Mouse (Mus musculus) small intestine, adult 2 months (tissue): ENCODE measurements around the gene Zfp668. TPM values are rescaled to one million over a fixed set of nuclear protein-coding genes. Genes with fewer than 3 reads are reported as not detected.

ENCODE experiments used
- H3K27ac ChIP-seq: fragments of 200-500 bp; 2 replicates; pipeline ENCODE4 v1.5.1; 2012; ENCODE audit warnings: low read depth, low read length, control low read depth, inconsistent platforms; ENCODE audit not compliant: insufficient read depth
- H3K27me3 ChIP-seq: fragments of 200-500 bp; 2 replicates; pipeline ENCODE4 v1.6.1; 2012; ENCODE audit warnings: mild to moderate bottlenecking, moderate library complexity, low read length, inconsistent platforms; ENCODE audit not compliant: control insufficient read depth, insufficient read depth
- H3K36me3 ChIP-seq: fragments of 200-500 bp; 2 replicates; pipeline ENCODE4 v1.6.1; 2012; ENCODE audit warnings: mild to moderate bottlenecking, low read length, control low read depth, inconsistent platforms; ENCODE audit not compliant: control insufficient read depth, insufficient read depth
- H3K4me1 ChIP-seq: fragments of 200-500 bp; 2 replicates; pipeline ENCODE4 v1.6.1; 2012; ENCODE audit warnings: low read length, inconsistent platforms, mixed read lengths; ENCODE audit not compliant: control insufficient read depth, insufficient read depth, insufficient read length
- H3K4me3 ChIP-seq: fragments of 200-500 bp; 2 replicates; pipeline ENCODE4 v1.5.1; 2012; ENCODE audit warnings: low read depth, mild to moderate bottlenecking, control low read depth, inconsistent platforms, low read length, moderate library complexity
- CTCF ChIP-seq: fragments of 200-500 bp; IDR thresholded peaks from 2 replicates; pipeline ENCODE4 v1.5.1; 2012; ENCODE audit warnings: low read depth, mild to moderate bottlenecking, control low read depth, inconsistent platforms, low read length, moderate library complexity, mixed read lengths; ENCODE audit not compliant: insufficient replicate concordance, insufficient read length; ENCODE audit errors: extremely low read depth
- POLR2A ChIP-seq: fragments of 200-500 bp; IDR thresholded peaks from 2 replicates; pipeline ENCODE4 v1.6.1; 2012; ENCODE audit warnings: low read depth, mild to moderate bottlenecking, control low read depth, inconsistent platforms, low read length, moderate library complexity
- WGBS: fragments of 180-500 bp; shearing (Covaris S2); methylation state at CpG from one replicate; pipeline ENCODE4 v1.1.7; 2018; 5-methylcytosine and 5-hydroxymethylcytosine counted together
- polyA plus RNA-seq: library from polyadenylated mRNA; depleted of rRNA; stranded (reverse); fragments of >200 nt; gene quantifications from 2 replicates; pipeline ENCODE4 v1.2.3, GENCODE M21; 2012

The Zfp668 gene
- polyA plus RNA-seq, 1 experiment, result 7.1 TPM

- H3K36me3 ChIP-seq, result peaks cover 66% of the 10 kb centered on the region
- no peak overlapping the region for H3K27ac ChIP-seq
- TF ChIP-seq POLR2A, result no peak
- no peak for TF ChIP-seq CTCF
- 78% methylated on average over 12 of the region's 12 CpGs for WGBS
- H3K4me3 ChIP-seq, result no peak overlapping the region
- H3K4me1 ChIP-seq, result peaks cover 7% of the 10 kb centered on the region
- no peaks in the 10 kb centered on the region for H3K27me3 ChIP-seq
Observed at GRCm38 (mm10) chr7:127880431-127880830, 3.8 kb upstream of the Zfp668 start.

GRCm38 (mm10) chr7:127879301-127879700, 2.7 kb upstream of the Zfp668 start:
- no peaks in the 10 kb centered on the region for H3K27me3 ChIP-seq
- 97% methylated on average over 9 of the region's 9 CpGs for WGBS
- peaks cover 57% of the 10 kb centered on the region for H3K36me3 ChIP-seq
- no peak overlapping the region for H3K27ac ChIP-seq
- no peak overlapping the region for H3K4me3 ChIP-seq
- no peak for TF ChIP-seq CTCF
- TF ChIP-seq POLR2A, result no peak
- H3K4me1 ChIP-seq, result peaks cover 7% of the 10 kb centered on the region

GRCm38 (mm10) chr7:127876041-127876466, 574 bp downstream of the Zfp668 start, which contains the start of gene Zfp646:
Gene Zfp646, plus strand, starts transcription at chr7:127876221.
- no peak; the same call in 1 of the 2 replicates for TF ChIP-seq POLR2A
- TF ChIP-seq CTCF, result no peak
- WGBS, result under 1% methylated on average over 41 of the region's 41 CpGs
- peaks cover 25% of the 10 kb centered on the region for H3K36me3 ChIP-seq

GRCm38 (mm10) chr7:127875627-127876001, 1.0 kb downstream of the Zfp668 start:
- peaks cover 2% of the 10 kb centered on the region for H3K4me1 ChIP-seq
- H3K4me3 ChIP-seq, result peak overlapping the region; percentile 77
- no peaks in the 10 kb centered on the region for H3K27me3 ChIP-seq
- TF ChIP-seq POLR2A, result no peak
- H3K36me3 ChIP-seq, result peaks cover 21% of the 10 kb centered on the region
- peak overlapping the region; percentile 78 for H3K27ac ChIP-seq
- WGBS, result under 1% methylated on average over 43 of the region's 43 CpGs

More at GRCm38 (mm10) chr7:127876041-127876466, 574 bp downstream of the Zfp668 start, which contains the start of gene Zfp646:
- Histone ChIP-seq H3K27ac (peak within 1 kb of the TSS; percentile 85), H3K4me1 (peaks cover 2% of the 10 kb centered on the region), H3K4me3 (peak within 1 kb of the TSS; percentile 77), H3K27me3 (no peaks in the 10 kb centered on the region)

- Histone ChIP-seq H3K36me3 (peaks cover 17% of the 10 kb centered on the region), H3K4me3 (peak overlapping the region; percentile 77), H3K27ac (no peak overlapping the region), H3K27me3 (no peaks in the 10 kb centered on the region), H3K4me1 (peaks cover 2% of the 10 kb centered on the region)
- no peak for TF ChIP-seq CTCF
- no peak for TF ChIP-seq POLR2A
- 3% methylated on average over 20 of the region's 20 CpGs for WGBS
Observed at GRCm38 (mm10) chr7:127874812-127875626, 1.6 kb downstream of the Zfp668 start.

GRCm38 (mm10) chr7:127870136-127870821, 6.3 kb downstream of the Zfp668 start:
- 63% methylated on average over 5 of the region's 5 CpGs for WGBS
- no peaks in the 10 kb centered on the region for H3K27me3 ChIP-seq
- TF ChIP-seq POLR2A (no peak), CTCF (no peak)
- peaks cover 24% of the 10 kb centered on the region for H3K36me3 ChIP-seq
- H3K27ac ChIP-seq, result no peak overlapping the region
- no peaks in the 10 kb centered on the region; the same call in 1 of the 2 replicates for H3K4me1 ChIP-seq
- no peak overlapping the region for H3K4me3 ChIP-seq
